Mouse (Mus musculus) CH12.LX (cell line): ENCODE measurements at regions not wholly inside any gene's neighbourhood (a gene's known extent, or its start where the extent isn't known, plus 50 kb on each side); places are given as distances from the start of the nearest gene placed in this dataset.

Source experiments
- CHD2 ChIP-seq: IDR thresholded peaks from 2 replicates; pipeline ENCODE4 v1.6.1; 2011; ENCODE audit warnings: low read length, improper control_type of control experiment
- CTCF ChIP-seq, 2 experiments: IDR thresholded peaks in 1 of 2; conservative IDR thresholded peaks in 1 of 2; 2 replicates each; pipeline ENCODE4 v1.5.1; 2011 to 2012; ENCODE audit warnings: low read depth in 2 of 2, low read length in 2 of 2, improper control_type of control experiment in 1 of 2, inconsistent platforms in 1 of 2, mild to moderate bottlenecking in 1 of 2, moderate library complexity in 1 of 2
- EP300 ChIP-seq: IDR thresholded peaks from 2 replicates; pipeline ENCODE4 v1.6.1; 2011; ENCODE audit warnings: low read length, improper control_type of control experiment
- GABPA ChIP-seq: IDR thresholded peaks from 2 replicates; pipeline ENCODE4 v1.6.1; 2012; ENCODE audit warnings: low read depth, low read length, improper control_type of control experiment, inconsistent platforms; ENCODE audit not compliant: insufficient replicate concordance
- HCFC1 ChIP-seq: IDR thresholded peaks from 2 replicates; pipeline ENCODE4 v1.6.1; 2012; ENCODE audit warnings: low read depth, mild to moderate bottlenecking, inconsistent platforms, low read length, improper control_type of control experiment
- MAX ChIP-seq: IDR thresholded peaks from 2 replicates; pipeline ENCODE4 v1.6.1; 2011; ENCODE audit warnings: low read length, improper control_type of control experiment
- RAD21 ChIP-seq: IDR thresholded peaks from 2 replicates; pipeline ENCODE4 v1.6.1; 2011; ENCODE audit warnings: low read depth, mild to moderate bottlenecking, low read length, improper control_type of control experiment, moderate library complexity
- TCF12 ChIP-seq: IDR thresholded peaks from 2 replicates; pipeline ENCODE4 v1.6.1; 2014; ENCODE audit warnings: low read depth, mild to moderate bottlenecking, inconsistent platforms, low read length, improper control_type of control experiment
- UBTF ChIP-seq: IDR thresholded peaks from 2 replicates; pipeline ENCODE4 v1.6.1; 2012; ENCODE audit warnings: low read depth, mild to moderate bottlenecking, inconsistent platforms, low read length, improper control_type of control experiment, moderate library complexity
- USF1 ChIP-seq: IDR thresholded peaks from 2 replicates; pipeline ENCODE4 v1.6.1; 2014; ENCODE audit warnings: low read depth, mild to moderate bottlenecking, inconsistent platforms, low read length, improper control_type of control experiment
- USF2 ChIP-seq: conservative IDR thresholded peaks from 2 replicates; pipeline ENCODE4 v1.6.1; 2011; ENCODE audit warnings: low read depth, low read length, improper control_type of control experiment
- ZKSCAN1 ChIP-seq: IDR thresholded peaks from 2 replicates; pipeline ENCODE4 v1.6.1; 2012; ENCODE audit warnings: low read depth, inconsistent platforms, low read length, improper control_type of control experiment, borderline replicate concordance

DNA sequence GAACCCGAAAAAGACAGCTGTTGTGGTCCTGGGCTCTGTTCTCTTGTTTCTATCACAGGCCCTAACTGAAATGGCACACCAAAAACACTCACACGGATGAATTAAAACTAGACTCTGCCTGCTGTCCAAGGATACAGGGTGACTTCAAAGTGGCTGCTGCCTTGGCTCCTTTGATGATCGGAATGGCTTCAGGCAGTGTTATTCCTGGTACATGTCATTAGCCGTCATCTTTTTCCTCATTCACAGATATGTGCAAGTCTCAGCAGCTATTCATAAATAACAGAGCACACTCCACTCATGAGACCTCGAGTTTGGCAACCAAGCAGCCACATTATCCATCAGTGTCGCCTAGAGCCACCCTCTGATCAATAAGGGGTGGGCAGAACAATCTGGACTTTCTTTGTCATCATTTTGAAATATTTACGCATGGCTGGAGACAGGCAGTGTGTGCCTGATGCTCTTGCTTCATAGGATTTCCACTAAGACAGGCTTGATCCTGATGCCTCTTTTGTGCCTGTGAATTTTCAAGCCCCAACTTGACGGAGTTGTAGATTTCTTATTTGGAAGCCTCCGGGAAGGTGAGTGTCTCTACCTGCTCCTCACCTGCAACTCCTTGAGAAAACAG, 182.1 kb downstream of the Fndc1 start:
- no peak for TF ChIP-seq CTCF (conservative IDR thresholded peaks at IDR 0.05 in 1 of 2, IDR thresholded peaks at IDR 0.05 in 1 of 2; ENCODE audit: low read depth in 2 of 2, low read length in 2 of 2)
- TF ChIP-seq USF1 = no peak
- TF ChIP-seq RAD21 = no peak
- TF ChIP-seq ZKSCAN1 = no peak
- TF ChIP-seq USF2 = no peak
- TF ChIP-seq TCF12 = no peak
- TF ChIP-seq UBTF = no peak
- no peak for TF ChIP-seq MAX
- no peak for TF ChIP-seq EP300
- TF ChIP-seq CHD2 = no peak
- no peak for TF ChIP-seq HCFC1
- no peak for TF ChIP-seq GABPA
